Mouse (Mus musculus) ES-Bruce4 (cell line): ENCODE data around the gene Abcf3.

ENCODE experiments used
- CTCF ChIP-seq: IDR thresholded peaks from one replicate; pipeline ENCODE4 v1.8.1; 2011; ENCODE audit warnings: low read depth, low read length
- EP300 ChIP-seq: IDR thresholded peaks from 2 replicates; pipeline ENCODE4 v1.6.1; 2011; ENCODE audit warnings: low read depth, low read length; ENCODE audit not compliant: insufficient read depth
- POLR2A ChIP-seq: IDR thresholded peaks from one replicate; pipeline ENCODE4 v1.8.1; 2011; ENCODE audit warnings: low read length; ENCODE audit not compliant: insufficient read depth

- TF ChIP-seq EP300 (peak; percentile 84; the same call in 1 of the 2 replicates), CTCF (no peak), POLR2A (peak; percentile 80)
These were observed 49.5 kb upstream of the Abcf3 start, which contains the start of gene Eif2b5 for GRCm38 (mm10) chr16:20498677-20499475.
